Mouse (Mus musculus): ENCODE measurements around the gene Chchd5.
A peak's percentile ranks its signal among the peaks of the same experiment; 100 is the strongest.

The Chchd5 gene

GRCm38 (mm10) chr2:129164815-129165214 is 35.3 kb downstream of the Chchd5 start:
- no peak for DNase-seq

GRCm38 (mm10) chr2:129166466-129167463 is 37.3 kb downstream of the Chchd5 start:
- DNase-seq: no peak

- no peak for DNase-seq
Measured at GRCm38 (mm10) chr2:129173386-129173785, 43.9 kb downstream of the Chchd5 start.

DNA sequence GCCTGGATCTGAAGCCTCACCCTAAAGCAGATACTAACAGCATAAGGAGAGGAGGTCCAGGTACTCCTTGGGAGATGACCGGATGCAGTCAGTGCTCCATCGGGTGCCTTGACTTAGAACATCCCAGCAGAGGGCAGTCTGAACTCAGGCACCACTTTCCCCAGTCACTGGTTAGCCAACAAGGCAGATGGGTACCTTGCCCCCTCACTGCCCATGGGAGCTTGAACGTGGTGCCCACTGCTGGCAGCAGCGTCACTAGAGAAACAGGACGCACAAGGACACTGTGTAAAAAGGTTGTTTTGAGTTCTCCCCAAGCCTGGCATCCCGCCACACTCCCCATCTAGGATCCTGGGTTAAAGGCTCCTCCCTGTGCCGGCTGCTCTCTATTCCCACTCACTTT is 45.0 kb downstream of the Chchd5 start:
- peak; percentile 72 for DNase-seq

- DNase-seq: peak; percentile 23
Measured at GRCm38 (mm10) chr2:129175636-129176035, 46.1 kb downstream of the Chchd5 start.

DNA sequence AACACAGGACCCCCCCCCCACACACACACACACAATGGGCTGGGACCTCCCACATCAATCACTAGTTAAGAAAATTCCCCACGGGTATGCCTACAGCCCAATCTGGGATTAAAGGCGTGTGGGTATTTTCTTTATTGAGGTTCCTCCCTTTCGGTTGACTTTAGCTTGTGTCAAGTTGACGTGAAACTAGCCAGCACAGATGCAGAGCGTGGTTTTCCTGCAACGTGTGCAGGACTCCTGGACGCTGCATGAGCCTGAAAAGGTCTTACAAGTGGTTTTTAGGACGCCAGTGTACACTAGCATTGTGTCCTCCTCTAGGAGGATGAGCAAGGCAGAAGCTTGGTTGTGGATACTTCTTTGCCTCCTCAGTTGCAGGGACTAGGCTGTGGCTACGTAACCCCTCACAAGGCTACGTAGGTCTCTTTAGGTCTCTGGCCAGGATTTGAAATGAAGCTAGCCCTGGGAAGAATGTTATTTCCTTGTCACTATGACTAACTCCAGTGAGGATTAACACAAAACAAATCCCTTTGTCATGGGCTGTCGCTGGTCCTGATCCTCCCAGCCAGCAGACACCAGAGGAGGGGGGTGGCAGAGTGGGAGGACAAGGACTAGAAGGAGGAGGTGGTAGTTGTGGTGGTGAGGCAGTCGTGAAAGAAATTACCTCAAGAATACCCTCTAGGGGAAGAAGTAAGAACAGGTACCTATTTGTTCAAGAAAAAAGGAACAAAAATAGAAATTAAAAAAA is 47.3 kb downstream of the Chchd5 start:
- DNase-seq: no peak

- DNase-seq: no peak
Measured at GRCm38 (mm10) chr2:129177661-129178060, 48.2 kb downstream of the Chchd5 start.

- no peak for DNase-seq
Measured at GRCm38 (mm10) chr2:129178182-129178908, 48.8 kb downstream of the Chchd5 start.

GRCm38 (mm10) chr2:129179946-129180853 is 50.7 kb downstream of the Chchd5 start:
- DNase-seq: no peak

DNA sequence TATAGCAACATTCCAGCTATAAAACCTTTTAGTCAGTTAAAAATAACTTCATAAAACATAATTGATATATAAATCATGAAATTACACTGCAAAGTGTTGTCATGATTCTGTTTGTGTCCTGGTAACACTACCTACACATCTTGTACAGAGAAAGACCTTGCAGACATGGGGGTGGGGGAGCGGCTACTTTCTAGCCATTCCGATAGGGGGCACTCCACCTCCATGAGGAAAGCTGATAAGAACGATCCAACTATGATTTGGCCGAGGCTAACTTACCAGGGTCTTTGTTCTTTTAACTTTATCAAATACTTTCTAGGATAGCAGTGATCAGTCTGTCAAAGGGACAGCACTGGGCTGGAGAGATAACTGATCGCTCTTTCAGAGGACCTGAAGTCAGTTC is 52.0 kb downstream of the Chchd5 start:
- DNase-seq: no peak

- no peak for DNase-seq
Measured at GRCm38 (mm10) chr2:129182412-129182811, 52.9 kb downstream of the Chchd5 start.

DNA sequence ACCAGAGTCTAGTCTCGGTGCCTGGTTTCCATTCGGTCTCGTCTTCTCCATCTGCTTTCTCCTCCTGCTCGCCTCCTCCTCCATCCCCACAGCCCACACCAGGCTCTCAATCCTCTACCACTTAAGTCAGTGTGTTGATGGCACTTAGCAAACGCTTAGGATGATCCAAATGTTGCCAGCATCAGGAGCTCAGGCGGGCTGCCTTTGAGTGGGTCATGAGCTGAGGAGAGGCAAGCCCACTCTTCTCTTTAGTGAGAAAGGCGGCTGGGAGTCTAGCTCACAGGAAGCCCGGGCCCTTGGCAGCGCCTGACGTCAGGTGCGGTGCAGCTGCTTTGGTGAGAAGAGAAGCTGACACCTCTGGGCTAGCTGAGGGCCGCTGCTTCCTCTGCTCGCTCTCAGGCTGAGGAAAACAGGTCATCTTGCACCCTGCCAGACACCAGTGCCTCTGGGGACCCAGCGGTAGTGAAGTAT is 54.1 kb downstream of the Chchd5 start:
- DNase-seq: peak; percentile 18

All from kidney, postnatal 10 days (tissue).